Mouse (Mus musculus) stomach, postnatal 0 days (tissue): ENCODE results near the gene Plac1. TPM values are rescaled to one million over a fixed set of nuclear protein-coding genes. Genes with fewer than 3 reads are reported as not detected.

Experiments
- ATAC-seq: fragments of 200-750 bp; cut with Nextera tagmentation; 2 replicates; pipeline ENCODE4 v1.8.0; 2017; ENCODE audit not compliant: low FRiP score, low TSS enrichment
- DNase-seq: peaks from one replicate; pipeline ENCODE4 v3.0.0-alpha.2; 2016; ENCODE audit warnings: low spot score
- H3K27ac ChIP-seq: fragments of 300-500 bp; sonication (generic); replicated peaks from 2 replicates; pipeline ENCODE4 v1.5.1; 2014; ENCODE audit warnings: mild to moderate bottlenecking, control low read depth
- H3K27me3 ChIP-seq: fragments of 300-500 bp; sonication (generic); 2 replicates; pipeline ENCODE4 v1.6.1; 2014; ENCODE audit warnings: low read length; ENCODE audit not compliant: control insufficient read depth, insufficient read depth
- H3K36me3 ChIP-seq: fragments of 300-500 bp; sonication (generic); 2 replicates; pipeline ENCODE4 v1.6.1; 2014; ENCODE audit warnings: low read length, mixed read lengths; ENCODE audit not compliant: control insufficient read depth, insufficient read depth
- H3K4me1 ChIP-seq: fragments of 300-500 bp; sonication (generic); replicated peaks from 2 replicates; pipeline ENCODE4 v1.6.1; 2014; ENCODE audit warnings: antibody characterized with exemption; ENCODE audit not compliant: control insufficient read depth, insufficient read depth
- H3K4me2 ChIP-seq: fragments of 300-500 bp; sonication (generic); replicated peaks from 2 replicates; pipeline ENCODE4 v1.6.1; 2014; ENCODE audit warnings: low read depth, mild to moderate bottlenecking, control low read depth, moderate library complexity
- H3K4me3 ChIP-seq: fragments of 300-500 bp; sonication (generic); 2 replicates; pipeline ENCODE4 v1.5.1; 2014; ENCODE audit warnings: low read depth, low read length, control low read depth
- H3K9ac ChIP-seq: fragments of 300-500 bp; sonication (generic); 2 replicates; pipeline ENCODE4 v1.6.1; 2014; ENCODE audit warnings: mild to moderate bottlenecking, low read length, control low read depth, mixed read lengths
- H3K9me3 ChIP-seq: fragments of 300-500 bp; sonication (generic); 2 replicates; pipeline ENCODE4 v1.6.1; 2016; ENCODE audit warnings: low read length; ENCODE audit not compliant: control insufficient read depth
- CTCF ChIP-seq: IDR thresholded peaks from 2 replicates; pipeline ENCODE4 v1.5.1; 2016; ENCODE audit warnings: antibody characterized with exemption, low read depth, mild to moderate bottlenecking, moderate library complexity
- EP300 ChIP-seq: optimal IDR thresholded peaks from 2 replicates; pipeline ENCODE3; 2016; ENCODE audit warnings: antibody characterized with exemption
- whole genome bisulfite sequencing: fragments of 180-500 bp; shearing (Covaris S2); extraction: QIAGEN DNeasy Blood & Tissue Kit; methylation state at CpG from one replicate; pipeline ENCODE4 v1.1.7; 2014; 5-methylcytosine and 5-hydroxymethylcytosine counted together
- polyA plus RNA-seq: library from polyadenylated mRNA; unstranded; fragments of >200 nt; fragmentation: Nextera tagmentation; extraction: Ambion mirVana; gene quantifications from 2 replicates; pipeline ENCODE4 v1.2.1, GENCODE M21; 2015

Plac1 gene
- polyA plus RNA-seq, 1 experiment from 2014 or later: 1.2 TPM

GRCm38 (mm10) chrX:53162589-53162988 lies 77.3 kb downstream of the Plac1 start:
- ATAC-seq (peak; percentile 87), DNase-seq (no peak)
- WGBS: 34% methylated on average over 4 of the region's 4 CpGs
- Histone ChIP-seq H3K36me3 (no peaks in the 10 kb centered on the region), H3K4me1 (no peaks in the 10 kb centered on the region), H3K9me3 (no peaks in the 10 kb centered on the region), H3K4me3 (no peak overlapping the region), H3K27me3 (no peaks in the 10 kb centered on the region), H3K4me2 (no peak overlapping the region), H3K9ac (no peak overlapping the region), H3K27ac (no peak overlapping the region)
- TF ChIP-seq EP300: no peak
- TF ChIP-seq CTCF: no peak

GRCm38 (mm10) chrX:53161583-53161982 lies 78.3 kb downstream of the Plac1 start:
- no peaks in the 10 kb centered on the region for H3K9me3 ChIP-seq
- ATAC-seq: peak; percentile 50
- no peak for TF ChIP-seq CTCF
- peak; percentile 33 for DNase-seq
- peak overlapping the region; percentile 67 for H3K27ac ChIP-seq
- no peak overlapping the region for H3K9ac ChIP-seq
- WGBS: 32% methylated on average over 4 of the region's 4 CpGs
- H3K4me3 ChIP-seq: no peak overlapping the region
- no peak overlapping the region for H3K4me2 ChIP-seq
- H3K36me3 ChIP-seq: no peaks in the 10 kb centered on the region
- no peaks in the 10 kb centered on the region for H3K27me3 ChIP-seq
- H3K4me1 ChIP-seq: no peaks in the 10 kb centered on the region

- Histone ChIP-seq H3K4me2 (no peak overlapping the region), H3K9ac (no peak overlapping the region), H3K4me1 (no peaks in the 10 kb centered on the region), H3K36me3 (no peaks in the 10 kb centered on the region), H3K27me3 (no peaks in the 10 kb centered on the region), H3K27ac (peak overlapping the region; percentile 67), H3K4me3 (no peak overlapping the region), H3K9me3 (no peaks in the 10 kb centered on the region)
- WGBS: 42% methylated on average over 5 of the region's 5 CpGs
- ATAC-seq (peak; percentile 67; the same call in 1 of the 2 replicates), DNase-seq (peak; percentile 47)
- TF ChIP-seq EP300 (no peak), CTCF (no peak)
These were observed 78.8 kb downstream of the Plac1 start for GRCm38 (mm10) chrX:53161115-53161514.

- H3K27ac ChIP-seq: no peak overlapping the region
- H3K9me3 ChIP-seq: no peaks in the 10 kb centered on the region
- no peak for DNase-seq
- no peak overlapping the region for H3K9ac ChIP-seq
- no peaks in the 10 kb centered on the region for H3K36me3 ChIP-seq
- WGBS: 61% methylated on average over 2 of the region's 2 CpGs
- H3K4me1 ChIP-seq: no peaks in the 10 kb centered on the region
- H3K27me3 ChIP-seq: no peaks in the 10 kb centered on the region; the same call in 1 of the 2 replicates
- no peak for ATAC-seq
- no peak overlapping the region for H3K4me3 ChIP-seq
- H3K4me2 ChIP-seq: no peak overlapping the region
- TF ChIP-seq CTCF (no peak), EP300 (no peak)
These were observed 91.9 kb downstream of the Plac1 start for GRCm38 (mm10) chrX:53148039-53148438.

GRCm38 (mm10) chrX:53146389-53146917 lies 93.5 kb downstream of the Plac1 start:
- DNase-seq (no peak), ATAC-seq (no peak)
- Histone ChIP-seq H3K27ac (no peak overlapping the region), H3K9ac (no peak overlapping the region), H3K4me2 (no peak overlapping the region), H3K36me3 (no peaks in the 10 kb centered on the region), H3K4me3 (no peak overlapping the region), H3K9me3 (no peaks in the 10 kb centered on the region), H3K27me3 (no peaks in the 10 kb centered on the region; the same call in 1 of the 2 replicates), H3K4me1 (no peaks in the 10 kb centered on the region)
- TF ChIP-seq EP300: no peak
- no peak for TF ChIP-seq CTCF
- 71% methylated on average over 5 of the region's 5 CpGs for WGBS

- no peaks in the 10 kb centered on the region for H3K4me1 ChIP-seq
- WGBS: 78% methylated on average over 2 of the region's 2 CpGs
- H3K4me2 ChIP-seq: no peak overlapping the region
- no peak for TF ChIP-seq CTCF
- no peak for TF ChIP-seq EP300
- no peak overlapping the region for H3K27ac ChIP-seq
- no peaks in the 10 kb centered on the region for H3K36me3 ChIP-seq
- no peaks in the 10 kb centered on the region for H3K9me3 ChIP-seq
- no peak overlapping the region for H3K4me3 ChIP-seq
- ATAC-seq (no peak), DNase-seq (no peak)
- no peaks in the 10 kb centered on the region; the same call in 1 of the 2 replicates for H3K27me3 ChIP-seq
- H3K9ac ChIP-seq: no peak overlapping the region
These were observed 100.3 kb downstream of the Plac1 start for GRCm38 (mm10) chrX:53139641-53140040.
